Mouse (Mus musculus) testis, postnatal 10 days (tissue): ENCODE results near the gene Mrps6.
"Not testable (repeated sequence)": the region's sequence is repeated elsewhere in the genome, so short reads cannot be mapped to it uniquely, and the experiment has no call there.

Experiments
- DNase-seq: peaks from one replicate; pipeline ENCODE4 v3.0.0; 2021; ENCODE audit warnings: low spot score

Mrps6 gene

GRCm38 (mm10) chr16:92062832-92063231, 4.8 kb downstream of the Mrps6 start:
- no peak for DNase-seq

DNA sequence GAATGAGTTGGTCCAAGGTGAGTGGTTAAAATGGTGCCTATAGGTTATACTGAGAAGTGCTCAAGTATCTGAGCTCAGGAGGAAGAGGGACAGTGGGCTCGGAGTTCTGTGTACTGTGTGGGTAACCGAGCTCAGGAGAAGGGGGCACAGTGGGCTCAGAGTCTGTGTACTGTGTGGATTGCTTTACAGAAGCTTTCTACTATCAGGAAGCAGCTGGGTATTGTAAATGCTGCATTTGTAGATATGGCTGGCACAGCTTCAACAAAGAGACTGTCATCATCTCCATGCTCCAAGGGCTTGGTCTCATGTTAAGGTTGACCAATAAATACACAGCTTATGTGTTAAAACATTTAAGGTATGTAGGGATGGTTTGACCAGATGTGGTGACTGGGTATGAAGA, 6.7 kb downstream of the Mrps6 start:
- DNase-seq, result no peak

DNA sequence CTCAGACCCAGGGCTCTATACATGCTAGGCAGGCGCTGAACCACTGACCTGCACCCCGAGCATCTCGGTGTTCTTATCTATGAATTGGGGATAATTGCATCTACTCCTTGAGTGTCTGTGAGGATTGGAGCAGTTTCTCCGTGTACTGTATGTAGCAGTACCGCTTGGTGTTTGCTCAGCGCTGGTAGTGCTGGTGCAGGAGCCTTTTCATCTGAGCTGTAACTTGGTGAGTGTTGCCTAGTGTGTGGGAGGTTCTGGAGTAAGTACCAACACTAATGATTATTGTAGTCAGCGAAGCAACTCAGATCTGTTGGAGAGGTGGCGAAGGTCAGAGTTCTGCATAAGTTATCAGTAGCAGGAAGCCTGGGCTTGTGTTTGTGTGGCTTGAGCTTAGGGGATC, 12.3 kb downstream of the Mrps6 start:
- DNase-seq, result no peak

DNA sequence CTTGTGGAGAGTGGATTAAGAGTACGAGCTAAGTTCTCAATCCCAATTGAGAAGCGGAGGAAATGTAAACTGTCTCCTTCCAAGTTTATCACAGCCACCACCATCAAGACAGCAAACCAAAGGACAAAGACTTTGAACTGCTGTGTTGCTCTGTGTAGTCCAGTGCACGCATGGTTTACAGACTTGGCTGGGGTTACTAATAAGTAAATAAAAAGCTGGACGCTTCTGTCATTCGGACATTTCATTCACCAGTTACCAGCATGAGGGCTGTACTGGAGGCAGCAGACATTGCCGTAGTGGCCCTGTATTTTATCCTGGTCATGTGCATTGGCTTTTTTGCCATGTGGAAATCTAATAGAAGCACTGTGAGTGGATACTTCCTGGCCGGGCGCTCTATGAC, 18.7 kb downstream of the Mrps6 start:
- DNase-seq, result no peak

DNA sequence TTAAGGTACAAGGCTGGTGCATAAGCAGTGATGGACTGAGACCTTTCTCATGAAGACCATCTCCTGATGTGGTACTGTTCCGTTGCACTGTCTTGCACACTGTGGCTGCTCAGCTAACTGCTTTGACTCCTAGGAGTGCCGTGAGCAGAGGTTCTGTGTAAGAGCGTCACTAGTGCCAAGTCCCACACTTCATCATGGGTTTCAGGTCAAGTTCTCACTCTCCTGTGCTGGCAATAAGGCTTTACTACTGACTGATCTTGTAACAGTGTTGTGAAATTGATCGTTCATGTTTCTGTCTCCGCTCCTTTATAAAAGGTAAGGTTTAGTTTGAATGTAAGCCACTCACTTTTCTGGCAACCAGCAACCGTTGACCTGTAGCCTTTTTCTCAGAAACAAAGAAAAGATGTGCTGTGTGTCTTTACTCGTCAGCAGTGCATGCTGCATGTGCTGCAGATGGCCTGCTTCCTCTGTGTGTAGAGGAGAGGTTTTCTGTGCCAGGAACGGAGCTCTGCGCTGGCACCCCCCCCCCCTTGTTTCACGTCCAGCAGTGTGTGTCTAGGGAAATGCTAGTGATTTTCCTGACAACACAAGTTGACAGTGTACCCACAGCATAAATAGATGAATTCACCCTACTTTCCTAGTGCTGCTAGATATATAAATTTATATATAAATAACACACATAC, 25.8 kb downstream of the Mrps6 start:
- DNase-seq, result no peak

GRCm38 (mm10) chr16:92089225-92089624, 31.2 kb downstream of the Mrps6 start:
- DNase-seq, result no peak

DNA sequence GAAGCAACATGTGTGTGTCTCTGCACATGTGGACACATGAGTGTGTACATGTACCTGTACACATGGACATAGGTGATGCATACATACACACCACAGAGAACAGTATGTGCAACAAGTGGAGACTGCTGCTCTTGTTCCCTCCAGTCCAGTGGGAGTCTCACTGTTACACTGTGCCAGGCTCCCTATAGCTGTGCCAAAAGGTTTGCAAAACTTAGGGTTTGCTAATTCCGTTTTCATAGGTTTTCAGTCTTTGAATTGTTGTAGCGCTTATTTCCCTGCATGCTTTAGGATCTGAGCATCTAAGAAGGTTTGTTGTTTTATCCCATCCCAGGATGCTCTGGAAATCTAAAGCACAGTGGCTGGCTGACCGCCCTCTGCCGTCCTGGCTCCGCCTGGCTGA, 33.8 kb downstream of the Mrps6 start:
- no peak for DNase-seq

DNA sequence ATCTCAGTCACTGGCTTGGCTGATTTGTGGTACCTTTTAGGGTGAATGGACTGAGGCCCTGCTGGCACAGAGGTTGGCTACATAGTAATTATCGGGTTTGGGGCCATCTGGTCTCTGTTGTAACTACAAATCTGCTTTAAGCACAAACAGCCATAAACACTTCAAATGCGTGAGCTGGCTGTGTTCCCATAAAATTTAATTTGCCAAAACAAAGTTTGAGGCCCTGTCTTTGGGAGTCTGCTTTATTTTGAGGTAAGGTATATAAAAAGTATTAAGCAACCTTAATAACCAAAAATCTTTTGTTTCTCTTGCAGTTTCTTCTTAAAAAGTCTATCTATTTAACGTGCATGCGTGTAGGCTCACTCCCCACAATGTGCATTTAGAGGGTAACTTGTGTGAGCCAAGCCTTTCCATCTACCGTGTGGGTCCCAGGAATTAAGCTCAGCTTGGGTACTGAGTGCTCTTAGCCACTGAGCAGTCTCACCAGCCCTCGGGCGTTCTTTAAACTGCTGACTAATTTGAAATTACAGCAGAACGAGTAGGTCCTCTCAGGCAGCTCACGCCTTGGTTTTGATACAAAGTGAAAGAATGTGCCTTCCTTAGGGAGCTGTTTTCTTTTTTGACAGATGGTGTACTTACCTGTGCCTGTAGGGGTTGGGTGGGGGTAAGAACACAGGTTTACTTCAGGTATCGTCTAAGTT, 40.4 kb downstream of the Mrps6 start:
- no peak for DNase-seq

DNA sequence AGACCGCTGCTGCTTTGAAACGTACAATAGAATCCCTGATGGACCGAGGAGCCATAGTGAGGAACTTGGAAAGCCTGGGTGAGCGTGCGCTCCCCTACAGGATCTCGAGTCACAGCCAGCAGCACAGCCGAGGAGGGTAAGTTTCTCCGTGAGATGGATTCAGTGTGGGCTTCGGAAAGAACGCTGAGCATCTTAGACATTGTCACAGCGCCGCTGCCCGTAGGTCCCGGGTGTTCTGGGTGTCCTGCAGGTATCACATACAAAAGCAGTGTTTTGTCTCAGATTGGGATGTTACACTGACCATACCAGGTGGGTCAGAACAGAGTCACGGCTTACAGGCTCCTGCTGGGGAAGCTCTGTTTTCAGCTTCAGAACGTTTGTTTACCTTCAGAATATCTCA, 41.5 kb downstream of the Mrps6 start:
- peak; percentile 34 for DNase-seq

DNA sequence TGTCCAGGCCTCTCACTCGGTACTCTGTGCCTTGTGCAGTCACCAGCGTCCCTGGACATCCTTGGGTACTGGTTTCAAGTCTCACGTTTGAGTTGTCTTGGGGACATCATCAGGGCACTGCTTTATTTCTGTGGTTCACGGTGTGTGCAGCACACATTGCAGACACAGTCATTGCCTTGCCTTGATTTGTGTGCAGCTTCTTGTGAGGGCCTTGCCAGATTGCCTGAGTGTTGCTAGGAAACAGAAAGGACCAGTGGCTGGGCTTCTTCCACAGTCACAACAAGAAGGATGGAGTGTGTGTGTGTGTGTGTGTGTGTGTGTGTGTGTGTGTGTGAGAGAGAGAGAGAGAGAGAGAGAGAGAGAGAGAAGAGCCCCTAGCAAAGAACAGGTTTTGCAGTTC, 42.0 kb downstream of the Mrps6 start:
- DNase-seq, result no peak

- DNase-seq, result no peak
Measured at GRCm38 (mm10) chr16:92102115-92102514, 44.0 kb downstream of the Mrps6 start.

GRCm38 (mm10) chr16:92102931-92103330, 44.9 kb downstream of the Mrps6 start:
- not testable (repeated sequence) for DNase-seq

- DNase-seq, result no peak
Measured at GRCm38 (mm10) chr16:92103572-92104331, 45.7 kb downstream of the Mrps6 start.

DNA sequence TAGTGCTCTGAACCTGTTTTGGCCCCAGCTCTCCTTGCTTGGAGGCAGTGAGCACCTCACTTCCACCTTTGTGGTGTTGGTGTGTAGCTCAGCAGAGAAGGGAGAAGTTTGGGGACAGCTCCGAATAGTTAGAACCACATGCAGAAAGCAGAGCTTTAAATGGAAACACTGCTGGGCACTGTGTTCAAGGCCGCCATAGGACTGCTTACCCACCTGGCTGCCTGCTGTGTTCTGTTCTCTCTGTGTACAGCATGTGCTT, 46.2 kb downstream of the Mrps6 start:
- no peak for DNase-seq

- no peak for DNase-seq
Measured at GRCm38 (mm10) chr16:92104951-92105350, 46.9 kb downstream of the Mrps6 start.

- no peak for DNase-seq
Measured at GRCm38 (mm10) chr16:92105631-92106030, 47.6 kb downstream of the Mrps6 start.

GRCm38 (mm10) chr16:92107346-92107745, 49.3 kb downstream of the Mrps6 start:
- no peak for DNase-seq

- peak; percentile 84 for DNase-seq
Measured at GRCm38 (mm10) chr16:92114706-92115241, 56.7 kb downstream of the Mrps6 start.

DNA sequence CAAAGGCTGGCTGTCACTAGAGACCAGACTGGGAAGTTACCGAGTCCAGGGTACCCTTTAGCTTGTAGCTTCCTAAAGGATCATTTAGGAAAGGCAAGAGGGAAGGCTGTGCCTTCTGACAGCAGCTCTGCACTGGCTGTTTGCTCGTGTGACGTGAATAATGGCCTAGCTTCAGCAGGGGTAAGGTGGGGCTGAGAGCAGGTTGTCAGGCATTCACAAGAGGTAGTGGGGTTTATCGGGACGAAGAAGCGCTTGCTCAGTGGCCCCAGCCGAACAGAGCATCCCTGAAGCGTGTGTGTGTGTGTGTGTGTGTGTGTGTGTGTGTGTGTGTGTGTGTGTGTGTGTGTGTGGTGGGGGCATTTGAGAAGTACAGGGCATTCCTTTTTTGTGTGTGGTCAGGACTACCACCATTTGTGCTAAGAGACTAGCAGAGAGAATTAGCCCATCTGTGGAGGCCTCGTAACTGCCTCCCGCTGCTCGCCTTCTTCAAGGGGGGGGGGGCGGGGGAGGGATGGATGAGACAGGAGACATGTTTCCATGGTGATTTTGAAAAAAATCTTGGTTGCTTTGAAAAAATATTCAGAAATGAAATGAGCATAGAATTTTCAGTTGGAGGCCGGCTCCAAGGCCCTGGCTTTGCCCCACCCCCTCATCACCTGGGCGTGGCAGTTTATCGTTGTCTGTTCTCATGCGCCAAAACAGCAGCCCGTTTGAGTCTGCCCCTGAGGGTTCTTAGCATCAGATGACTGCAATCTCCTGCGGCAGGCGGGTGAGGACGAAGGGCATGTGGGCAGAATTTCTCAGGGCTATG, 57.7 kb downstream of the Mrps6 start:
- DNase-seq, result peak; percentile 65

GRCm38 (mm10) chr16:92117337-92118209, 59.5 kb downstream of the Mrps6 start:
- peak; percentile 36 for DNase-seq

DNA sequence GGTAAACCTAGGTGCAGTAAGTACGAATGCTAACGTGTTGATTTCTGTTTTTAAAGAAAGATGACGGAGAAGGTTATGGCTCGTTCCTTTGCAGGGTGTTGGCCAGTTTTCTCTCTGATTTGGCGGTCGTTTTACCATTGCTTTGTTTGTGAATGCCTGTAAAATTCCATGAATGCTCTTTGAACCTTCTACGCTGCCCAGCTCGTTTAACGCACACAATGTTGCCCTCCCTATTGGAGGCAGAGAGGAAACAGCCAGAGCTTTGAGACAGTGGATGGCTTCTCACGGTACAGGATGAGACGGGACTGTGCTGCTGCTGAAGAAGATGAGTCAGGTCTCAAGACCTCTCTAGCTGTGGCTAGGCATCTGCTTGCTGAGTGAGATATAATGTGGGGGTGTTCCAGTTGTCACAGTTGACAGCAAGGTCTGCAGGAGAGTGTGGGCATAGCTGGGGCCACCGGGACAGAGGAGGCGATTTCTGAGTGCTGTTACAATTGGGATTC, 61.0 kb downstream of the Mrps6 start:
- no peak for DNase-seq
